Mouse (Mus musculus) bone marrow macrophage, adult 2 months (primary cell): Measurements from ENCODE around the gene Golph3l.

ENCODE experiments used
- CTCF ChIP-seq: IDR thresholded peaks from 2 replicates; pipeline ENCODE4 v1.5.1; 2012; ENCODE audit warnings: low read depth, mild to moderate bottlenecking, low read length, moderate library complexity
- POLR2A ChIP-seq: IDR thresholded peaks from 2 replicates; pipeline ENCODE4 v1.6.1; 2012; ENCODE audit warnings: mild to moderate bottlenecking, low read depth, low read length, borderline replicate concordance

GRCm38 (mm10) chr3:95660788-95661478 lies 72.2 kb downstream of the Golph3l start:
- TF ChIP-seq CTCF (no peak), POLR2A (no peak)
